Mouse (Mus musculus) forelimb bud, embryonic 11.5 days (tissue): ENCODE results near the gene Rnaseh2c.
A peak's percentile ranks its signal among the peaks of the same experiment; 100 is the strongest.

Experiments
- DNase-seq: peaks from one replicate; pipeline ENCODE4 v3.0.0-alpha.2; 2012; ENCODE audit warnings: low read depth, low spot score

The Rnaseh2c gene

GRCm38 (mm10) chr19:5601752-5602541, at the start of gene Rnaseh2c:
Rnaseh2c (plus strand) TSS chr19:5601873.
- peak; percentile 81 for DNase-seq

- no peak for DNase-seq
Measured at GRCm38 (mm10) chr19:5553802-5554201, 47.9 kb upstream of the Rnaseh2c start.

- no peak for DNase-seq
Measured at GRCm38 (mm10) chr19:5554212-5554611, 47.5 kb upstream of the Rnaseh2c start.

- DNase-seq: no peak
Measured at GRCm38 (mm10) chr19:5558169-5558568, 43.5 kb upstream of the Rnaseh2c start.

- DNase-seq: no peak
Measured at GRCm38 (mm10) chr19:5558770-5559169, 42.9 kb upstream of the Rnaseh2c start.

GRCm38 (mm10) chr19:5559229-5559628, 42.4 kb upstream of the Rnaseh2c start:
- DNase-seq: no peak

- DNase-seq: no peak
Measured at GRCm38 (mm10) chr19:5559631-5560456, 41.8 kb upstream of the Rnaseh2c start.

GRCm38 (mm10) chr19:5560457-5561041, 41.1 kb upstream of the Rnaseh2c start, which contains the start of gene Ovol1:
Ovol1 (minus strand) TSS chr19:5560646.
- peak; percentile 14 for DNase-seq

- DNase-seq: no peak
Measured at GRCm38 (mm10) chr19:5561252-5561790, 40.4 kb upstream of the Rnaseh2c start.

GRCm38 (mm10) chr19:5561886-5562285, 39.8 kb upstream of the Rnaseh2c start:
- DNase-seq: no peak

GRCm38 (mm10) chr19:5562776-5563175, 38.9 kb upstream of the Rnaseh2c start:
- no peak for DNase-seq

- no peak for DNase-seq
Measured at GRCm38 (mm10) chr19:5566316-5566715, 35.4 kb upstream of the Rnaseh2c start.

GRCm38 (mm10) chr19:5567180-5567533, 34.5 kb upstream of the Rnaseh2c start:
- no peak for DNase-seq

- peak; percentile 90 for DNase-seq
Measured at GRCm38 (mm10) chr19:5567534-5568469, 33.9 kb upstream of the Rnaseh2c start, which contains the start of gene Ap5b1. Ap5b1 (plus strand) TSS chr19:5568025.

GRCm38 (mm10) chr19:5568470-5569140, 33.1 kb upstream of the Rnaseh2c start:
- peak; percentile 92 for DNase-seq

- no peak for DNase-seq
Measured at GRCm38 (mm10) chr19:5569521-5569920, 32.2 kb upstream of the Rnaseh2c start.

- no peak for DNase-seq
Measured at GRCm38 (mm10) chr19:5570353-5571246, 31.1 kb upstream of the Rnaseh2c start.

GRCm38 (mm10) chr19:5571831-5572230, 29.8 kb upstream of the Rnaseh2c start:
- no peak for DNase-seq
